Mouse (Mus musculus) gastrocnemius, adult 8-10 months (tissue): ENCODE results near the gene Foxk1. TPM values are rescaled to one million over a fixed set of nuclear protein-coding genes. Genes with fewer than 3 reads are reported as not detected.

Experiments used
- DNase-seq, 2 experiments: peaks; one replicate each; pipeline ENCODE4 v3.0.0; 2022; ENCODE audit warnings: low spot score in 2 of 2
- total RNA-seq, 4 experiments: library from RNA; stranded (reverse); gene quantifications; 2 replicates each; pipeline ENCODE4 v1.2.4; 2022

The Foxk1 gene
- total RNA-seq, 4 experiments from 2014 or later, result 15.6 to 20.9 (median 17.7) TPM

DNA sequence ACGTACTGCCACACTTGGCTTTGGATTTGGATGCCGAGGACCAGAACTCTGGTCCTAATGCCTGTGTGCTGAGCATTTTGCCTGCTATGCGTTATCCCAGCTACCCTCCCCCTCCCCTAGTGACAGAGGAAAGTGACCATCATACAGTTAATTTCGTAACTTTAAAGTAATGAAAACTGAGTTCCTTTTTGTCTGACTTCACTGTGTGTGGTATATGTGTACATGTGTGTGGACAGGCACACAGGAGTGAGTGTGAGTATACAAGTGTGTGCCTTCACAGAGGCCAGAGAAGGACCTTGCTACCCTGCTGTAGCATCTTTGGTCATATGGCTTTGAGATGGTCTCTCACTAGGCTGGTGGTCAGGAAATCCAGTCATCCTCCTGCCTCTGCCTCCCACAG is 17.1 kb downstream of the Foxk1 start:
- no peak for DNase-seq

DNA sequence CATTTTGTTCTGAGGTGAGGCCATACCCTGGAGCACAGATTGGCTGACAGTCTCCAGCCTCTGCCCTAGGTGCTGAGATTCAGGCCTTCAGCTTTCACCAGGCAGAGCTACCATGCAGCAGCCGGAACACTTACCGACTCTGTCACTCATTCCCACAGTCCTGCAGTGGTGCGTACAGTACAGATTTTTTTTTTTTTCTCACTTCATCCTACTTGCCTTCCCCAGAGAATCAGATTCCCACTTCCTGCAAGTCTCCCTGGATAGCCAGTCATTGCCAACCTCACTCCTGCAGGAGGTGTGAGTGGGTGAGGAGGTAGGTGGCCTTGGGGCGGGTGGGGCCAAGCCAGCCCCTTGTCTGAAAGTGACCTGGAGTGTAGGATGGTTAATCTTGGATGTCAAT is 19.0 kb downstream of the Foxk1 start:
- DNase-seq, result no peak

DNA sequence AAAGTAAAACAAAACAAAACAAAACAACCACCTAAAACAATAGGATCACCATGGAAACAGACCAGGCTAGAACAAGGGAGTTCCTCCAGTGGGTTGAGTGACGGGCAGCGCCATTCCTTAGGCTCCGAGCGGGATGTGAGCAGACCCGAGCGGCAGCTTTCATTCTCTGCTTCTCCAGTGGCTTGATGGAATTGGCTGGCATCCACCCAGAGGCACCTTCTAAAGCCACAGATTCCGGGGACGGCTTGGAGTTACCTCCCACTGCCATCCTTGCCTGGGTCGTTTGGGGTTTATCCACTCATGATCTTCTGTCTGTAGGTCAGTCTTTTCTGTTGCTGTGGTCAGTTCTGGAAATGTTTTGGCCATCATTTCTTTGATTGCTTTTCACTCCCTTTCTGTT is 19.6 kb downstream of the Foxk1 start:
- DNase-seq, result no peak

DNA sequence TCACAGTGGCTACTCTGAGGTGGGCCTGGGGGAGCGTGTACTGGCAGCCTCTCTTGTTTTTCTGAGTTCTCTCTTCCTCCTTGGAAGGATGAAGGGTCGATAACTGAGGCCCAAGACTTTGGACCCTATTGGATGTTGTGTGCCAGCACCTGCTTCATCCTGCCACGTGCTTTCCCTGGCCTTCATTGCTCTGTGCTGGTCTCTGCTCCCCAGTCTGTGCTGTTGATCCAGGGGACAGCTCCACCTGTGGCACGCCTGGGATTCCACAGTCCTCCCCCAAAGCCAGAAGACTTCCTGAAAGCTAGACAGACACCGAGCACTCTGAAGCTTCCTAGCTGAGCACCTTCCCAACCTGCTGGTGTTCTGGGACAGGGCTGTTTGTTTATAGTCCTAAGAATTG is 20.6 kb downstream of the Foxk1 start:
- no peak for DNase-seq

DNA sequence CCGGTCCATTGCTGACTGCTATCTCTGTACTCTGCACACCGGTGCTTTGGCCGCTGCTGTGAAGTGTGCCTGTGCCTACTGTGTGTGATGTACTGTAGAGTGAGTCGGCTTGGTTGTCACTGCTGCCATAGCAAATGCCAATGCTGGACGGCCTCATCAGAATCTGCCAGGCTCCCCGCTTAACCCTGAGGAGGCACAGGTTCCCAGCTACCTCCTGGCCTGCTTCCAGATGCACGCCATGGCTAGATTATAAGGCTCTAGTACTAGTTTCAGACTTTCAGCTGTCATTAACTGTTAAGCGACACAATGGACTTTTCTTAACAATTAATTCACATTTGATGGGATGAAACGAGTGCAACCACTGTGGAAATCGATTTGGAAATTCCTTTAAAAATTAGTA is 21.8 kb downstream of the Foxk1 start:
- DNase-seq, result no peak

DNA sequence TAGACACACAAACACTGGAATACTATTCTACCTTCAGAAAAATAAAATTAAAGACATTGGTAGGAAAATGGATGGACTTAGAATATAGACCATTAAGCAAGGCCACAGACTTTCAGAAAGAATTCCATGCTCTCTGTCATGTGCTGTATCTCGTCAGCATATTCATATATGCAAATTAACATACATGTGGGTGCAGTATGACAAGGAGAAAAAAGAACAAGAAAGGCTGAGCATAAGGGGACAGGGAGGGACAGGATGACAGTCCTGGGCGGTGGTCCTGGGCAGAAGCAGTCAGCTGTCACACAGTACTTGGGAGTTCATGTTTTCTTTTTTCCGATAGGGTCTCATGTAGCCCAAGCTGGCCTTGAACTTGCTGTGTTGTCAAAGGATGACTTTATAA is 22.4 kb downstream of the Foxk1 start:
- DNase-seq, result no peak

DNA sequence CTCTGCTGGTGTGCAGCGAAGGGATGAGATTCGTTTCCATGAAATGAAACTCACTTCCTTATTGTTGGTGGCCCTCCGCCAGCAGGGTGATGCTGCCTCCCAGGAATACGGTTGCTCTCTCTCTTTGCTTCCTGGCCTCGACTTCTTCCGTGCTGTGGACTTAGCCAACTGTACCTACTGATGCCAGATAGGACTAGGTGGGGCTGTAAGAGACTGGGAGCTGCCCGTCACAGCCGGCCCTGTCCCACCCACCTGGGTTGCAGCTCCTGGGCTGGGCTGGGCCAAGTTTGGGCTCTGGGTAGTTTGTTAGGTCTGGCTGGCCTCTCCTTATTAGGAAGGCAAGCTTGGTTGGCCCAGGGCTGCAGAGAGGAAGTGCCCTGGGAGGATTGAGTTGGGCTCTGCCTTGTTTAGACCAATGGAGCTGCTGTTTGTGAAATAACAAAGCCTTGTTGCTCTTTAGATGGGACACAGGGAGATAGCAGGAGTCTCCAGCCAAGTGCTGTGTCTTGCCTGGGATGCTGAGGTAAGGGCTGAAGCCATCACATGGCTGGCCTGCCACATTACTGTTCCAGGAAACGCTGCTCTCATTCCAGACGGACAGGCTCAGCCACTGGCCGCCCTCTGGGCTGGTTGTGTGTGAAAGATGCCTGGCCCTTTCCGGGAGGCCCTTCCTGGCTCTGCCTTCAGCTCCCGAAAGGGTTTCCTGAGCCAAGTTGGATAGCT is 23.5 kb downstream of the Foxk1 start:
- DNase-seq, result peak; percentile 85 to 89

DNA sequence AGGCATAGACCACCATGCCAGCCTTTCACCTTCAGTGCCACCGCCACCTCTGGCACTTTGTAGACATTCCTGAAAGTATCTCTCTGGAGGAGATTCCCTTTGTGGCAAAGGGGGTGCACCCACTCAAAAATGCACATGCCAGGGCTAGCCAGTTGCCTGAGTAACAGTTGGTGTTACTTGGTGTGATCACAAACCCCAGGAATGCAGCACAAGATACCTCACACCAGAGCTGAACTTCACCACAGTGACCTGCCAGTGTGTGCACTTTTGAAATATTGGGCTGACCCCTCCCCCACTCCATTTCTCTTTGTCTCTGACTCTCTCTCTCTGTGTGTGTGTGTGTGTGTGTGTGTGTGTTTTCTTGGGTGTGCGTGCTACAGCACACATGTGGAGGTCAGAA is 25.2 kb downstream of the Foxk1 start:
- DNase-seq, result no peak

DNA sequence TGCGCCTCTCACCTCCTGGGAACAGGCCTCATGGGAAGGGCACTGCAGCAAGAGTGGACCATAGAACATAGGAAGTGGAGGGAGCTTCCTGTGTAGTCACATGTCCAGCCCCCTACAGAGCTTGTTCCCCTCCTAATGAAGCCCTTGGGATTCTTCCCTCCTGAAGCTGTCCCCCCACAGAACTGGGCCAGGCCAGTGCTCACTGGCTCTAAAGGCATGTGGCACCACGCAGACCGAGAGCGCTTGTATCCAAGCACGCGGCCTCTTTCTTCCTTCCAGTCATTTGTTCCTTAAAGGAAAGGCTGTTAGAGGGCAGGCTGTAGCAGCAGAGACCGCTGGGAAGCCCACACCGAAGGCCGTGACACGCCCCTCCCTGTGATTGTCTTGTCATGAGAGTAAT is 26.6 kb downstream of the Foxk1 start:
- no peak for DNase-seq

DNA sequence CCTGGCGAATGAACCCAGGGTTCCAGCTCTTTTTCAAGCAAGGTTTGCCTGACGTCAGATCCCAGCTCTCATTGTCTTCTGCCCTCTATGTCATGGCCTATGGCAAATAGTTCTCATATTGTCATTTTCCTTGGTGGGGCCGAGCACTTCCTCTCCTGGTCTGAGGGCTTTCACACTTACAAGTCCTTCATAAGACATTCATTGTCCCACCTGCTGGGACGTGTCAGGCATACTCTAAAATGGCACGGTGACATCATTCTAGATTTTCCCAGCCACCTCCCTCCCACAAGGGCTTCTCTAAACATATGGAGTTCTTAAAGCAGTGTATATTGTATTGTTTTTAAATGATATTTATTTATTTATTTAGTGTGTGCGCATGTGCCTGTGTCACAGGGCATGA is 27.4 kb downstream of the Foxk1 start:
- DNase-seq, result no peak

DNA sequence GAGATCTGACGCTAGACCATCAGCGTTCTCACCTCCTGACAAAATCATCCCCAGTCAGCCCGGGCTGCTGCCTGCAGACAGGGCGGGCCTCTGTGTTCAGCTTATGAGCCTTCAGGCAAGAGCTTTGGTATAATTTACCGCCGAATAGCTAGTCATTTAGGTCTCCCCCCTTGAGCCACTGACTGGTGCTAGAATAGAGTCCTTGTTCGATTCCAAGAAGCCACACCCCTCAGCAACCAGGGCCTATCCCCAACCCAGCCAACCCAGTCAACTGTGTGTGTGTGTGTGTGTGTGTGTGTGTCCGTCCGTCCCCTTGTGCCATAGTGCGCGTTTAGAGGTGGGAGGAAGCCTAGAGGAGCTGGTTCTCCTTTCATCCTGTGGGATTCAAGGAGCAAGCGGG is 29.7 kb downstream of the Foxk1 start:
- no peak for DNase-seq

DNA sequence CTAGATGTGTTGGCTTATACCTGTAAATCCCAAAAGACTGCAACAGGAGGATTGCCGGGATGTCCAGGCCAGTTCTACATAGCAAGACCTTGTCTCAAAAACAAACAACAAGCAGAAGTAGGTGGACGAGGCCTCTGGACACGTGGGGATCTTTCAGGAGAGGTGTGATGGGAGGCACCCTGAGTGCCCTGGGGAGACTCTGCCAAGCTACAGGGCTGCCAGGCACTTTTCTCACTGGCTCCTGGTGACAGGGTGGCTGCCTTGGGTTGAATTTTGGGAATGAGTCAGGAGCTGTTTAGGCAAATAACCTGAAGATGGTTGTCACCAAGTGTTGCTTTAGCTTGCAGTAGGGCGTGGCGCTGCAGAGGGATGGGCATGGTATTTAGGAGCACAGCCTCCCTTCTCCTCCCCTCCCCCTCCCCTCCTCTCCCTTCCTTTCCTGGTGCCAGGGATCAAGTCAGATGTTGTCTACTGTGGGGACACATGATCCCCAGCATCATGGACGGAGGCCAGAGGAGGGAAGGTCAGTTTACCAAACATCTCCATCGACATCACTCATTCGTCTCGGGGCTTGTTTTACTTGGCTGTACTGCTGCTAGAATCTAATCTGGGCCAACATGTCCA is 30.6 kb downstream of the Foxk1 start:
- DNase-seq, result peak; percentile 68 to 80

DNA sequence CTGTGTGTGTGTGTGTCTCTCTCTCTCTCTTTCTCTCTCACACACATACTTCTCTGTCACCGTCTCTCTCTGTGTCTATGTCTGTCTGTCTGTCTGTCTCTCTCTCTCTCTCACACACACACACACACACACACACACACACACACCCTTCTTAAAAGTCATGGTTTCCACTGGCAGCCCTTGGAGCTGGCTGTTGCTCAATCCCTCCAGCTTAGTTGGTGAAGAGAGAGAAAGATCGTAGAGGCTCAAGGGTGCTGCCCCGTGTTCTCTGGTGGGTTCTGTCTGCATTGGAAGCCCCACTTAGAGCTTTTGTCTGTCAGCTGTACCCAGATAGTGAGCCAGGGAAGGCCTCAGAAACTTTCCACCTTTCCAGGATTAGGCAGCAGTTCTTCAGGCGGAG is 31.4 kb downstream of the Foxk1 start:
- no peak for DNase-seq

DNA sequence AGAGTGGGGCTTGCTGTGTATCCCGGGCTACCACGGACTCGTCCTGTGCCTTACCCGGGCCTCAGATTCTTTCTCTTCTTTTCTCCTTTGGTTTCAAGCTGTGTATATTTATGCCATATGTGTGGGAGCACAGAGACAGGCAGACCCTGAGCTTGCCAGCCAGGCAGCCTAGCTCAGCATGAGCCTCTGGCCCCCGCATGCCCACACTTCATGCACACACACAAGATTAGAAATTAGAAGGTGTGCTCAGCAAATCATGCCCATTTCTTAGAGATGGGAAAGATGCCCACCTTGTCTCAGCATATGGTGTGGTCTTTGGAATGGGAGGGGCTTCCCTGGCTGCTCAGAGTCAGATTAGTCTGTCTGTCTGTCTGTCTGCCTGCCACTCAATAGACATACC is 32.8 kb downstream of the Foxk1 start:
- no peak for DNase-seq

DNA sequence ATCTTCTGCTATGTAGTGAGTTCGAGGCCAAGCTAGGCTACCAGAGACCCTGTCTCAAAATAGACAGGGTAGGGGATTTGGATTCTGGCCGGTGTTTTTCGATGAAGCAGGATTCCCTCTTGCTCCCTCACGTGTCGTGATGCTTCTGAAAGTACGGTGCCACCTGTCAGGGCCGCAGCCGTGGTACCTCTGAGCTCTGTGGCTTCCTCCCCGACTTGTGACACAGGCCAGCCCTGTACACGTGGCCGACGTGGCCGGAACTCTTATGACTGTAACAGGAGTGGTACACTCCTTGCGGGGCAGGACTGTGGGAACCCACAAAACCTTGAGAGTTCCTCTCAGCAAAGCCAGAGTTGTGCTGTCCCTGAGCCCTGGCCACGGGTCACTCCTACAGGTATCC is 34.4 kb downstream of the Foxk1 start:
- no peak for DNase-seq

DNA sequence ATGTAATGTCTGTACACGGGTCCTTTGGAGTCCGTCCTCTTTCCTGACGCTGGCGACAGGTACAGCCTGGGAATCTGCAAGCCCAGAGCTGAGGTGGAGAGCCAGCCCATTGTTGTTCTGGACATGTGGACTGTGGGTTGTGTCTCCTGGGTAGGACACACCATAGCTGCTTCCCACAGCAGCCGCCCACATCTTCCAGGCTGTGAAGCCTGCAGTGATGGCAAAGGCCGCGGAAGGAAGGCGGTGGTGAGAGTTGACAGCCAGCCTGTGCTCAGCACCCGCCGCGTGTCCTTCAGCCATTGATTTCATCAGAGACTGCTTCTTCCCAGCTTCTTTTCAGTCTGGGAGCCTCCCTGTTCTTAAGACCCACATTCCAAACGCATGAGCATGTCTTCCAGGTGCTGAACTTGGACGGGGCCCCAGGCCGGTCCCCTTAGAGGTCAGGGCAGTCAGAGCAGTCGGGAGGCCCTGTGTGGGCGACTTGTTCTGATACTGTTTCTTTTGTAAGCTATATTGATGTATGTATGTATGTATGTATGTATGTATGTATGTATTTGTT is 37.2 kb downstream of the Foxk1 start:
- DNase-seq, result peak in 1 of 2 experiments; percentile 39

DNA sequence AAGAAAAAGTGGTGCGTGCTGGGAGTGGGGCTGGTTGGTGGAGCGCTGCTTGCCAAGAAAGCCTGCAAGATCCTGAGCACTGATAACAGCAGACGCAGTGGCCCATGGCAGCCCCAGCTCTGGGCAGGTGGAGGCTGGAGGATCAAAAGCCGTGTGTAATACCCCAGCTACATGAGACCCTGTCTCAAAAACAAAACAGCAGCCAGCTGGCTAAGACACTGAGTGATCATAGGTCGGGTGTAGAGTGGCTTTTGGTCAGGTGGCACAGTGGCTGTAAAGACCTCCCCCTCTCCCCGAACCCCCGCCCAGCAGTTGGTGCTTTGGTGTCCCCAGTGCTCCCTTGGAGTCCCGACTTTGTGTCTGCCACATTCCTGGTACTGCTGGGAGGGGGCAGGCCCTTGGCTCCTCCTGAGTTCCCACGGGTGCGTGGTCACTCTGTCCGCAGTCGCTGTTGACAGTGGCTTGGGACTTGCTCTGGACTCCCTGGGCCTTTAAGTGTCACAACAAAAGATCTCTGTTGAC is 38.7 kb downstream of the Foxk1 start:
- DNase-seq, result peak; percentile 38 to 61

DNA sequence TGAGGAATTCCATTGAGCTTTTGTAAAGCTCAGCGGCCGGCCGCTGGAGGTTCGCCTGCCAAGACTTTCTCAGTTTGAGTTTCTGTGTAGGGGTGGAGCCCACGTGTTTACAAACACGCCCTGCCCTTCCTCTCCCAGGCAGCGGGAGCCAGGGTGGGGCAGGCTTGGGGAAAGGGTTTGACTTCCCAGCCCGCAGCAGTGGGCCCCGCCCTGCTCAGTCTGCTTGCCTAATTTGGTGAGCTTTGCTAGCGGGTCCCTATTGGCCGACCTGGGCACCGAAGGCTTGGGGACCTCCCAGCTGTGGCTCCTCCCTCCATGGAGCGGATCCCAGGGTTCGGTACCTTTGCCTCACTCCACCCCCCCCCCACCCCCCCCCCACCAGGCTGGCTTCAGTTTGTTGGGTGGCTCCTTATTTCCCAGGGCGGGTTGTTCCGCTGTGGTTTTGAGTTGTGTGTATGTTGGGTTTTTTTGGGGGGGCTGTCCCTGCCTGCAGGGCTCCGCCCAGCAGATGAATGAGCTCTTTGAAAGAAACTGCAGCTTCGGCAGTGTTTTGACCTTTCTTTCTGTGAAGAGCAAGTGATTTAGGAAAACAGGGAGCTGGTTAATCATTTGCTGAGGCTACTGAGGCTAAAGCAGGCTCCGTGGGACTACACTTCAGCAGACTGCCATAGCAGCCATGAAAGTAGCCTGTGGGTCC is 39.3 kb downstream of the Foxk1 start:
- peak; percentile 96 to 98 for DNase-seq

DNA sequence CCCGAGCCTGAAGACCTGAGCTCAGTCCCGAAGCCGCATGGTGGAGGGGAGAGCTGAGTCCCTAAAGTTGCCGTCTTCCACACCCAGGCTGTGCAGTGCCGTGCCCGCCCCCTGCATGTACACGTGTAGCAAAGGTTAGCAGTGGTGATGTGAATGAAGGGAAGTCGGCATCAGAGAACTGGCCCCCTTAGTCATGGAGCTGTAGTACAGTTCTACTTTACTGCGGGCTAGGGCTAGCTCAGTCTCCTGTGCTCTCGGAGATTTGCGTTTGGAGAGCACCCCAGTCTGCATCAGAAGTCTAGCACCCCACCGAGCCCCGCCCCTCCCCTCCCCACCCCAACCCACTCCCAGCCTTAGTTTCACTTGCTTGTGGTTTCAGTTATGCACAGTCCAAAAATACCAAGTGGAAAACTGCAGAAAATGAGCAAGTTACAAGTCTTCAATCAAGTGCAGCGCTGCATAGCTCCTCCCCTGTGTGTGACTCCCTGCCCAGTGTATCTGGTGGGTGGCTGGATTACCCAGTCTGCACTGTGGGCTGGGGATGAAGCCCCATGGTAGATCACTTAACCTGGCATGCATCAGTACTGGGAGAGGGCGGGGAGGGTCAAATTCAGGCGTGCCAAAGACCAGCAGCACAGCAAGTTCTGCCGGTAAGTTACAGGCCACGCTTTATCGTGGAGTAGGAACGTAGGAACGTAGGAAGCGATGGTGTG is 40.2 kb downstream of the Foxk1 start:
- DNase-seq, result no peak

DNA sequence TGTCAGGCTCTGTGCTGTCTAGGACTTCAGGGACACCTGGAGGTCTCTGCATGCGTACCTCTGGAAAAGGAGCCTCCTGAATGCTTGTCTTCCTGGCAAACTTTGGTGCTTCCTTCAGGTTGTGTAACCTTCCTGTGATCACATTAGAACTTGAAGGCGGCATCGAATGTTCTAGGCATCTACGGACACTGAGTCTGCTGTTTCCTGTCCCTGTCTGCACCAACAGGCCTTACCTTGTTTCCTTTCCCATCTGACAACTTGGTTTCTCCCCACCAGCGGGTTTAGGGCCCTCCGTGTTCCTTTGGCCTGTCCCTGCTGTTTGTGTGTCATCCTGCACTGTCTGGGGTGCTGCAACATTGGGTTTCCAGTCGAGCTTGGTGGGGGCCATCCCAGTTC is 40.7 kb downstream of the Foxk1 start:
- no peak for DNase-seq

DNA sequence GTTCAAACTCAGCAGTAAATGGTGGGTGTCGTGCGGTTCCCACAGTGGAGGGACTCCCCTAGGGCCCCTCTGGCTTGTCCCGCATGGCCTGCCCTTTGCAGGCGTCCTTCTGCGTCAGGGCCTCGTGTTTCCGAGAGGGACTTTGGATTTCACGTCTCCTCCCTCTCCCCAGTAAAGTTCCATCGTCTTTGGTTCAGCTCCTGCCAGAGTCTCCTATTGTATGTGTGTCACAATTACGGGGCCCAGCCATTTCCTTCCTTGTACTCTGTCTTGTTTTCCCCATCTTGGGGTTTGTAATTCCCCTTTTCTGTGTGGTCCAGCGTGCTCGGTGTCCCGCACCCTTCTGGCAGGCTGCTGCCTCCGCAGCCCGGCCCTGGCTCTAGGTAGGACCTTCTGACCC is 42.2 kb downstream of the Foxk1 start:
- no peak for DNase-seq

DNA sequence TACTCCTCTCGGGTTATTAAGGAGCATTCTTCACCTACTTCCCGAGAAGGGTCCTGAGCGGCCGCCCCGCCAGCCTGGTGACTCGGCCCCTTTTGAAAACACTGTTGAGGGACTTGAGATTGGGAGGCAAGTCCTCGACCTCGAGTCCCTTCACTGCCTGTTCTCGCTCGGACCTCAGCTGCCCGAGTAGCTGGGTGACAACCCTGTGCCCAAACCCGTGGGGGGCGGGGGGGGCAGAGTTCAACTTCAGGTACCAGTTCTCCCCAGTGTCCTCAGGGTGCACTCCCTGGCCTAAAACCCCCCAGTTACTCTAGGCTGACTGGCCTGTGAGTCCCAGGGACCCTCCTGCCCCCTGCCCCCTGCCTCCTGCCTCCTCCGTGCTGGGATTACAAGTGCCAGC is 42.7 kb downstream of the Foxk1 start:
- no peak for DNase-seq
